Mouse (Mus musculus): ENCODE data around the gene Zfp618. TPM values are rescaled to one million over a fixed set of nuclear protein-coding genes. Genes with fewer than 3 reads are reported as not detected.
A peak's percentile ranks its signal among the peaks of the same experiment; 100 is the strongest.

Zfp618 gene
- polyA plus RNA-seq, 1 experiment from 2014 or later: 36.7 TPM

DNA sequence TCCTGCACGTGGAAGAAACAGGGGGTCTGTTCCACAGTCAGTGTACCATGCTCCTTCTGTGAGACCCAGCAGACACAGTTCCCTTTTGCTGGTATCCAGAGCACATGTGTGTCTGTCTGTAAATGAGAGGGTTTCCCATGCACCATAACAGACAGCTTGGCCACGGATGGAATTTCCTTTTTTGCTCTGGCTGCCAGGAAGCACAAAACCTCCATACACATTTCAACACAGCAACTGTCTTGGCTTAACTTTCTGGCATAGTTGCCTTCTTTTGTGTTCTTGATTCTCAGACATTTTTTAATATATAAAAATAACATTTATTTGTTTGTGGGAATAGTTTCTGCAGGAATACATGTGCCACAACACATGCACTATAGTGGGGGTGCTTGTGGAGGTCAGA lies 190.2 kb downstream of the Zfp618 start:
- Histone ChIP-seq H3K9me3 (ENCODE audit: control insufficient read depth, low read length) (no peaks in the 10 kb centered on the region), H3K4me3 (ENCODE audit: low read depth, low read length) (no peak overlapping the region), H3K4me2 (replicated peaks; ENCODE audit: low read depth, low read length) (no peak overlapping the region), H3K36me3 (ENCODE audit: control insufficient read depth, insufficient read depth, low read length) (no peaks in the 10 kb centered on the region), H3K27me3 (ENCODE audit: control insufficient read depth, insufficient read depth, low read length) (no peaks in the 10 kb centered on the region), H3K27ac (ENCODE audit: low read depth, low read length) (no peak overlapping the region), H3K4me1 (replicated peaks; ENCODE audit: control insufficient read depth, insufficient read depth, low read length) (no peaks in the 10 kb centered on the region), H3K9ac (ENCODE audit: low read depth, low read length) (no peak overlapping the region)
- DNase-seq (ENCODE audit: low spot score) (no peak), ATAC-seq (ENCODE audit: low FRiP score) (no peak)
- WGBS: 70% methylated on average over 2 of the region's 2 CpGs

DNA sequence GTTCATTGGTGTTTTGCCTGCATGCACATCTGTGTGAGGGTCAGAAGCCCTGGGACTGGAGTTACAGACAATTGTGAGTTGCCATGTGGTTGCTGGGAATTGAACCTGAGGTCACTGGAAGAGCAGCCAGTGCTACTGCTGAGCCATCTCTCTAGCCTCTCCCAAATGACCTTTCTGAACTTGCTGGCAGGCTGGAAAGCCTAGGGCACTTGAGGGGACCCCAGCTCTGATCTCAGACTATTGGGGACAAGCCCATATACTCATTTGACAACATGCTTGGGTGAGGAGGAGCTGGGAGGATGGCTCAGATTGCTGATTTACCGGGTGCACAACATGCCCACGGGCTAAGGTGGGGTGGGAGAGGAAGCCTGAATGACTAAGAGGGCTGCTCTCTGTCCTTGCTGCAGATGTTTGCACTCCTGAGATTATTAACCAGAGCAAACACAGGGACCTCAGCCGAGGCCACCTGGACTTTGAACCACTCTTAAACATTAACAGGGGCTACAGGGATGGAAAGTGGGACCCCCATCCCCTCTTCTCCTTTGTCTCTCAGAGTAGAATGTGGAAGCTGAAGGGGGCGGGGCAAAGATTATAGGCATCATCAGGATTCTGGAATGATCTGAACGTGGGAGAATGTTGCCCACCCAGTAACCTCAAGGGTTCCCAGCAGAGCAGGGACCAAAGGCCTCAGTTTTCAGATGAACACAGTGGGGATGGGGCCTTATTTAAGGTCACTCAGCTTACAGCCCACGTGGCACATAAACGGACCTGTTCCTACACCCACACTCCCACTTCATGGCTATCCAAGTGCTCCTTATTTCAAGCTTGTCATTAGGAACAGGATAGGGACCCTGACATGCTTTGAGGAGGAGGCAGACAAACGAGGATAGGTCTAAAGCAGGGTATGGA lies 191.6 kb downstream of the Zfp618 start:
- no peak overlapping the region for H3K4me3 ChIP-seq (ENCODE audit: low read depth, low read length)
- no peaks in the 10 kb centered on the region for H3K4me1 ChIP-seq (replicated peaks; ENCODE audit: control insufficient read depth, insufficient read depth, low read length)
- no peak overlapping the region for H3K9ac ChIP-seq (ENCODE audit: low read depth, low read length)
- DNase-seq (ENCODE audit: low spot score) (no peak), ATAC-seq (ENCODE audit: low FRiP score) (no peak)
- no peak overlapping the region for H3K27ac ChIP-seq (ENCODE audit: low read depth, low read length)
- H3K4me2 ChIP-seq (replicated peaks; ENCODE audit: low read depth, low read length): no peak overlapping the region
- H3K27me3 ChIP-seq (ENCODE audit: control insufficient read depth, insufficient read depth, low read length): no peaks in the 10 kb centered on the region
- no peaks in the 10 kb centered on the region for H3K9me3 ChIP-seq (ENCODE audit: control insufficient read depth, low read length)
- WGBS: 59% methylated on average over 8 of the region's 8 CpGs
- no peaks in the 10 kb centered on the region for H3K36me3 ChIP-seq (ENCODE audit: control insufficient read depth, insufficient read depth, low read length)

DNA sequence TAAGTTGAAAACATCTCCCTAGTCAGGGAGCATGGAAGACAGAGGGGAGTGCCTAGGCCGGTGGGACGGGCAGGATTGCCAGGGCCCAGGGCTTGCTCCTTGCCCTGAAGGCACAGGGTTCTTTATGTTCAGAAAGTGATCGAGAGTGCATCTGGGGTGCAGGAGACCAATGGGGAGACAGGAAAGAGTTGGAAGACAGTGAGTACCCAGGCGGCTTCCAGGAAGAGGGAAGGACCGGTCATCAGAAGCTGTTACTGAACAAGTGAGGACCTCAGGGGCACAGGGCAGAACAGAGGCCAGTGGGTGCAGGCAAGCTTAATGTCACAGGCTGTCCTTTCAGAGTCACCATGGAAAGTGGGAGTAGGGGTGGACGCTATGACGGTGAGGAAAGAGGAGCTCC lies 192.8 kb downstream of the Zfp618 start:
- DNase-seq (ENCODE audit: low spot score): no peak
- WGBS: 86% methylated on average over 7 of the region's 7 CpGs
- no peaks in the 10 kb centered on the region for H3K4me1 ChIP-seq (replicated peaks; ENCODE audit: control insufficient read depth, insufficient read depth, low read length)
- no peak for ATAC-seq (ENCODE audit: low FRiP score)
- H3K27me3 ChIP-seq (ENCODE audit: control insufficient read depth, insufficient read depth, low read length): no peaks in the 10 kb centered on the region
- H3K4me3 ChIP-seq (ENCODE audit: low read depth, low read length): no peak overlapping the region
- H3K9me3 ChIP-seq (ENCODE audit: control insufficient read depth, low read length): no peaks in the 10 kb centered on the region
- no peak overlapping the region for H3K9ac ChIP-seq (ENCODE audit: low read depth, low read length)
- no peaks in the 10 kb centered on the region for H3K36me3 ChIP-seq (ENCODE audit: control insufficient read depth, insufficient read depth, low read length)
- no peak overlapping the region for H3K27ac ChIP-seq (ENCODE audit: low read depth, low read length)
- H3K4me2 ChIP-seq (replicated peaks; ENCODE audit: low read depth, low read length): no peak overlapping the region

GRCm38 (mm10) chr4:63158961-63159592 lies 193.7 kb downstream of the Zfp618 start:
- H3K4me1 ChIP-seq (replicated peaks; ENCODE audit: control insufficient read depth, insufficient read depth, low read length): no peaks in the 10 kb centered on the region
- 17% methylated on average over 5 of the region's 5 CpGs for WGBS
- no peaks in the 10 kb centered on the region for H3K27me3 ChIP-seq (ENCODE audit: control insufficient read depth, insufficient read depth, low read length)
- peak; percentile 90 for DNase-seq (ENCODE audit: low spot score)
- H3K9me3 ChIP-seq (ENCODE audit: control insufficient read depth, low read length): no peaks in the 10 kb centered on the region
- no peak overlapping the region for H3K27ac ChIP-seq (ENCODE audit: low read depth, low read length)
- no peak overlapping the region for H3K4me2 ChIP-seq (replicated peaks; ENCODE audit: low read depth, low read length)
- no peak overlapping the region for H3K4me3 ChIP-seq (ENCODE audit: low read depth, low read length)
- H3K36me3 ChIP-seq (ENCODE audit: control insufficient read depth, insufficient read depth, low read length): no peaks in the 10 kb centered on the region
- ATAC-seq (ENCODE audit: low FRiP score): peak; percentile 84
- H3K9ac ChIP-seq (ENCODE audit: low read depth, low read length): no peak overlapping the region

DNA sequence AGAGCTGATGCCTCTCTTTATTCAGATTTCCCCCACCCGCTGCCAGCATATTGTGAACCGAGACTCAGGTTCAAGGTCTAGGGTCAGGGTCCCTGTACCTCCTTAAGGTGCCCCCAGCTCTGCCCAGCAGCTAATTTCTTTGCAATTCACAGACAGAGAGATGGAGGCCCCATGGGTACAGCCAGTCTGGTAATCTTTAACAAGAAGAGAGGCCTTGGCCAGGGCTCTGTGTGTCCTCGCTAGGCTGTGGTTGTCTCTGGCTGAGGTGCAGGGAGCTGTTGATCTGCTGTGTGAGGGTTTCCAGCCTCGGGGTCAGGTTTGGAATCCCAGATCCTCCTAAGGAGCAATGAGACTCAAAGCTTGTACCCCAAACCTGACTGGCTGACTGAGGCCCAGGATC lies 200.3 kb downstream of the Zfp618 start:
- Histone ChIP-seq H3K4me2 (replicated peaks; ENCODE audit: low read depth, low read length) (no peak overlapping the region), H3K9ac (ENCODE audit: low read depth, low read length) (no peak overlapping the region), H3K4me1 (replicated peaks; ENCODE audit: control insufficient read depth, insufficient read depth, low read length) (no peaks in the 10 kb centered on the region), H3K9me3 (ENCODE audit: control insufficient read depth, low read length) (no peaks in the 10 kb centered on the region), H3K4me3 (ENCODE audit: low read depth, low read length) (no peak overlapping the region), H3K27ac (ENCODE audit: low read depth, low read length) (no peak overlapping the region), H3K36me3 (ENCODE audit: control insufficient read depth, insufficient read depth, low read length) (no peaks in the 10 kb centered on the region), H3K27me3 (ENCODE audit: control insufficient read depth, insufficient read depth, low read length) (no peaks in the 10 kb centered on the region)
- DNase-seq (ENCODE audit: low spot score) (no peak), ATAC-seq (ENCODE audit: low FRiP score) (no peak)
- WGBS: 88% methylated on average over 4 of the region's 4 CpGs

DNA sequence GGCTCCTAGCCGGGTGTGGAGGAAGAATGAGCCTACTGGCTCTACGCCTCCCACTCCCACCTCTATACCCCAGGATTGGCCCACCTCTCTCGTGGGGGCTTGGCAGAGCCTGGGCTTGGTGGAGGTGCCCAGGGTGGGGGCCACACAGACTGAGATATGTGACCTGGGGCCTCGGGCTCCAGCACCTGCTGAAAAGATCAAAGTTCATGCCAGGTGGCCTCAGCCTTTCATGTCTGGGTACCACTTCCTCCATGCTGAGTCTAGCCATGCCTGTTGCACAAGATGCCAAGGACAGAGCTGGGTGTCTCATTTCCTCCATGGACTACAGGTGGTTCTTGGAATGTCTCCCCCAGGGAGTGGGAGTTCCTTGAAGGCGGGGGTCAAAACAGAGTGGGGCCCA lies 200.9 kb downstream of the Zfp618 start:
- ATAC-seq (ENCODE audit: low FRiP score) (no peak), DNase-seq (ENCODE audit: low spot score) (no peak)
- Histone ChIP-seq H3K27me3 (ENCODE audit: control insufficient read depth, insufficient read depth, low read length) (no peaks in the 10 kb centered on the region), H3K9ac (ENCODE audit: low read depth, low read length) (no peak overlapping the region), H3K4me2 (replicated peaks; ENCODE audit: low read depth, low read length) (no peak overlapping the region), H3K4me3 (ENCODE audit: low read depth, low read length) (no peak overlapping the region), H3K27ac (ENCODE audit: low read depth, low read length) (no peak overlapping the region), H3K36me3 (ENCODE audit: control insufficient read depth, insufficient read depth, low read length) (no peaks in the 10 kb centered on the region), H3K9me3 (ENCODE audit: control insufficient read depth, low read length) (no peaks in the 10 kb centered on the region), H3K4me1 (replicated peaks; ENCODE audit: control insufficient read depth, insufficient read depth, low read length) (no peaks in the 10 kb centered on the region)
- WGBS: 79% methylated on average over 5 of the region's 5 CpGs

GRCm38 (mm10) chr4:63170061-63170460 lies 204.7 kb downstream of the Zfp618 start:
- H3K4me1 ChIP-seq (replicated peaks; ENCODE audit: control insufficient read depth, insufficient read depth, low read length): no peaks in the 10 kb centered on the region
- H3K4me3 ChIP-seq (ENCODE audit: low read depth, low read length): no peak overlapping the region
- no peak overlapping the region for H3K9ac ChIP-seq (ENCODE audit: low read depth, low read length)
- no peak overlapping the region for H3K4me2 ChIP-seq (replicated peaks; ENCODE audit: low read depth, low read length)
- WGBS: 92% methylated on average over 4 of the region's 4 CpGs
- no peak overlapping the region for H3K27ac ChIP-seq (ENCODE audit: low read depth, low read length)
- no peaks in the 10 kb centered on the region for H3K27me3 ChIP-seq (ENCODE audit: control insufficient read depth, insufficient read depth, low read length)
- no peaks in the 10 kb centered on the region for H3K9me3 ChIP-seq (ENCODE audit: control insufficient read depth, low read length)
- DNase-seq (ENCODE audit: low spot score) (no peak), ATAC-seq (ENCODE audit: low FRiP score) (no peak)
- no peaks in the 10 kb centered on the region for H3K36me3 ChIP-seq (ENCODE audit: control insufficient read depth, insufficient read depth, low read length)

GRCm38 (mm10) chr4:63171122-63171521 lies 205.7 kb downstream of the Zfp618 start:
- Histone ChIP-seq H3K4me1 (replicated peaks; ENCODE audit: control insufficient read depth, insufficient read depth, low read length) (no peaks in the 10 kb centered on the region), H3K27ac (ENCODE audit: low read depth, low read length) (no peak overlapping the region), H3K4me3 (ENCODE audit: low read depth, low read length) (no peak overlapping the region), H3K4me2 (replicated peaks; ENCODE audit: low read depth, low read length) (no peak overlapping the region), H3K9me3 (ENCODE audit: control insufficient read depth, low read length) (no peaks in the 10 kb centered on the region), H3K9ac (ENCODE audit: low read depth, low read length) (no peak overlapping the region), H3K36me3 (ENCODE audit: control insufficient read depth, insufficient read depth, low read length) (no peaks in the 10 kb centered on the region), H3K27me3 (ENCODE audit: control insufficient read depth, insufficient read depth, low read length) (no peaks in the 10 kb centered on the region)
- 42% methylated on average over 24 of the region's 24 CpGs for WGBS
- DNase-seq (ENCODE audit: low spot score) (no peak), ATAC-seq (ENCODE audit: low FRiP score) (no peak)

Measured in hindbrain, embryonic 11.5 days (tissue).